Mouse (Mus musculus) CH12.LX (cell line): ENCODE measurements around the gene Gm13090. TPM values are rescaled to one million over a fixed set of nuclear protein-coding genes. Genes with fewer than 3 reads are reported as not detected.

ENCODE experiments used
- DNase-seq: peaks from one replicate; pipeline ENCODE4 v3.0.0-alpha.2; 2013; ENCODE audit errors: extremely low read depth
- H3K27ac ChIP-seq: 2 replicates; pipeline ENCODE4 v1.5.1; 2012; ENCODE audit warnings: low read depth, mild to moderate bottlenecking, control low read depth, moderate library complexity; ENCODE audit not compliant: insufficient read depth
- H3K27me3 ChIP-seq: replicated peaks from 2 replicates; pipeline ENCODE3; 2012; ENCODE audit warnings: inconsistent platforms
- H3K36me3 ChIP-seq, 2 experiments: replicated peaks in 1 of 2; 2 replicates each; pipeline versions ENCODE3 to v1.6.1; 2012; ENCODE audit warnings: inconsistent platforms in 1 of 2, low read length in 1 of 2, mild to moderate bottlenecking in 1 of 2, mixed read lengths in 1 of 2, moderate library complexity in 1 of 2; ENCODE audit not compliant: control insufficient read depth in 1 of 2, insufficient read depth in 1 of 2
- H3K4me1 ChIP-seq, 2 experiments: 2 replicates each; pipeline ENCODE4 v1.6.1; 2012; ENCODE audit warnings: inconsistent platforms in 1 of 2, moderate library complexity in 1 of 2; ENCODE audit not compliant: insufficient read depth in 2 of 2, control insufficient read depth in 1 of 2
- H3K4me2 ChIP-seq: 2 replicates; pipeline ENCODE4 v1.6.1; 2012; ENCODE audit warnings: low read depth, mild to moderate bottlenecking, control low read depth; ENCODE audit not compliant: poor library complexity, insufficient read depth, severe bottlenecking
- H3K4me3 ChIP-seq, 3 experiments: fragments of 150-350 bp in 1 of 3; sonication (generic) in 1 of 3; replicated peaks in 1 of 3; 2 replicates each; pipeline versions ENCODE3 to v1.5.1; 2011 to 2012; ENCODE audit warnings: low read depth in 2 of 3, low read length in 2 of 3, mild to moderate bottlenecking in 2 of 3, moderate library complexity in 2 of 3, control low read depth in 1 of 3, improper control_type of control experiment in 1 of 3, inconsistent platforms in 1 of 3, mixed read lengths in 1 of 3; ENCODE audit not compliant: poor library complexity in 1 of 3
- H3K79me2 ChIP-seq: replicated peaks from 2 replicates; pipeline ENCODE4 v1.6.1; 2012; ENCODE audit warnings: mild to moderate bottlenecking, moderate library complexity; ENCODE audit not compliant: control insufficient read depth, poor library complexity, insufficient read depth, severe bottlenecking; ENCODE audit errors: extremely low read depth
- H3K9ac ChIP-seq: 2 replicates; pipeline ENCODE4 v1.6.1; 2012; ENCODE audit warnings: low read depth, mild to moderate bottlenecking, control low read depth, moderate library complexity; ENCODE audit not compliant: insufficient read depth
- H3K9me3 ChIP-seq: replicated peaks from 2 replicates; pipeline ENCODE3; 2012; ENCODE audit warnings: low read length, inconsistent platforms, mixed read lengths
- BHLHE40 ChIP-seq: IDR thresholded peaks from 2 replicates; pipeline ENCODE4 v1.6.1; 2011; ENCODE audit warnings: mild to moderate bottlenecking, low read depth, low read length, improper control_type of control experiment
- CHD1 ChIP-seq: IDR thresholded peaks from 2 replicates; pipeline ENCODE4 v1.6.1; 2012; ENCODE audit warnings: low read depth, low read length, improper control_type of control experiment, inconsistent platforms
- CTCF ChIP-seq, 2 experiments: IDR thresholded peaks in 1 of 2; conservative IDR thresholded peaks in 1 of 2; 2 replicates each; pipeline ENCODE4 v1.5.1; 2011 to 2012; ENCODE audit warnings: low read depth in 2 of 2, low read length in 2 of 2, improper control_type of control experiment in 1 of 2, inconsistent platforms in 1 of 2, mild to moderate bottlenecking in 1 of 2, moderate library complexity in 1 of 2
- E2F4 ChIP-seq: IDR thresholded peaks from 2 replicates; pipeline ENCODE4 v1.6.1; 2011; ENCODE audit warnings: low read depth, low read length, improper control_type of control experiment; ENCODE audit not compliant: insufficient replicate concordance
- EP300 ChIP-seq: IDR thresholded peaks from 2 replicates; pipeline ENCODE4 v1.6.1; 2011; ENCODE audit warnings: low read length, improper control_type of control experiment
- ETS1 ChIP-seq: conservative IDR thresholded peaks from 2 replicates; pipeline ENCODE4 v1.6.1; 2012; ENCODE audit warnings: low read depth, mild to moderate bottlenecking, inconsistent platforms, low read length, improper control_type of control experiment, moderate library complexity
- JUN ChIP-seq: IDR thresholded peaks from 2 replicates; pipeline ENCODE4 v1.6.1; 2011; ENCODE audit warnings: low read depth, mild to moderate bottlenecking, low read length, improper control_type of control experiment, moderate library complexity; ENCODE audit not compliant: insufficient read depth
- KAT2A ChIP-seq: IDR thresholded peaks from 2 replicates; pipeline ENCODE4 v1.6.1; 2012; ENCODE audit warnings: low read length, improper control_type of control experiment, inconsistent platforms; ENCODE audit not compliant: insufficient replicate concordance
- MAFK ChIP-seq: IDR thresholded peaks from 2 replicates; pipeline ENCODE4 v1.6.1; 2011; ENCODE audit warnings: low read length, improper control_type of control experiment; ENCODE audit not compliant: insufficient replicate concordance
- MAX ChIP-seq: IDR thresholded peaks from 2 replicates; pipeline ENCODE4 v1.6.1; 2011; ENCODE audit warnings: low read length, improper control_type of control experiment
- MEF2A ChIP-seq: IDR thresholded peaks from 2 replicates; pipeline ENCODE4 v1.6.1; 2014; ENCODE audit warnings: low read depth, mild to moderate bottlenecking, inconsistent platforms, low read length, improper control_type of control experiment, borderline replicate concordance
- MXI1 ChIP-seq: IDR thresholded peaks from 2 replicates; pipeline ENCODE4 v1.6.1; 2011; ENCODE audit warnings: mild to moderate bottlenecking, low read depth, low read length, improper control_type of control experiment
- POLR2A ChIP-seq: IDR thresholded peaks from 2 replicates; pipeline ENCODE4 v1.6.1; 2011; ENCODE audit warnings: low read depth, mild to moderate bottlenecking, improper control_type of control experiment, low read length
- RCOR1 ChIP-seq: conservative IDR thresholded peaks from 2 replicates; pipeline ENCODE4 v1.6.1; 2012; ENCODE audit warnings: low read depth, mild to moderate bottlenecking, inconsistent platforms, low read length, improper control_type of control experiment
- SMC3 ChIP-seq: IDR thresholded peaks from 2 replicates; pipeline ENCODE4 v1.6.1; 2011; ENCODE audit warnings: low read depth, low read length, improper control_type of control experiment
- TBP ChIP-seq: conservative IDR thresholded peaks from 2 replicates; pipeline ENCODE4 v1.6.1; 2011; ENCODE audit warnings: low read depth, low read length, improper control_type of control experiment
- TCF12 ChIP-seq: IDR thresholded peaks from 2 replicates; pipeline ENCODE4 v1.6.1; 2014; ENCODE audit warnings: low read depth, mild to moderate bottlenecking, inconsistent platforms, low read length, improper control_type of control experiment
- USF2 ChIP-seq: conservative IDR thresholded peaks from 2 replicates; pipeline ENCODE4 v1.6.1; 2011; ENCODE audit warnings: low read depth, low read length, improper control_type of control experiment
- ZMIZ1 ChIP-seq: IDR thresholded peaks from 2 replicates; pipeline ENCODE4 v1.6.1; 2012; ENCODE audit warnings: low read depth, mild to moderate bottlenecking, inconsistent platforms, low read length, improper control_type of control experiment
- ZNF384 ChIP-seq: IDR thresholded peaks from 2 replicates; pipeline ENCODE4 v1.6.1; 2012; ENCODE audit warnings: low read depth, low read length, improper control_type of control experiment, inconsistent platforms
- dilution Hi-C: fragments of 300-500 bp; cut with MboI; formaldehyde crosslinking; loops from 2 replicates; pipeline ENCODE4 v1.14.3; 2020; ENCODE audit warnings: low sequenced_read_pairs; ENCODE audit not compliant: extremely low pct_unique_long_range_greater_than_20kb, extremely low pct_ligation_motif_present
- in situ Hi-C: fragments of 300-500 bp; cut with MboI; formaldehyde crosslinking; loops from 3 replicates; pipeline ENCODE4 v1.14.3; 2019; ENCODE audit warnings: low sequenced_read_pairs, low pct_ligation_motif_present, low pct_unique_long_range_greater_than_20kb, mixed read lengths
- polyA plus RNA-seq: library from polyadenylated mRNA; unstranded; fragments of >175 nt; gene quantifications from 2 replicates; pipeline ENCODE4 v1.2.1, GENCODE M21; 2012; ENCODE audit warnings: low read depth; ENCODE audit not compliant: insufficient read length
- total RNA-seq, 2 experiments: library from RNA; depleted of rRNA; stranded (reverse); fragments of 300-350 nt in 1 of 2; fragments of >200 nt in 1 of 2; gene quantifications; 2 replicates each; pipeline ENCODE4 v1.2.3; 2012 to 2014

Gene Gm13090
- total and polyA plus RNA-seq, 3 experiments = not detected

GRCm38 (mm10) chr4:151132493-151132892, 43.1 kb downstream of the Gm13090 start:
- Histone ChIP-seq H3K27ac (no peak overlapping the region), H3K4me1 (no peaks in the 10 kb centered on the region), H3K9ac (no peak overlapping the region), H3K4me2 (no peak overlapping the region), H3K36me3 (no peaks in the 10 kb centered on the region), H3K79me2 (no peaks in the 10 kb centered on the region), H3K9me3 (peaks cover 65% of the 10 kb centered on the region), H3K27me3 (peaks cover 7% of the 10 kb centered on the region), H3K4me3 (no peak overlapping the region)
- DNase-seq = no peak
- TF ChIP-seq EP300 = no peak
- no peak for TF ChIP-seq ZNF384
- TF ChIP-seq BHLHE40 = no peak
- no peak for TF ChIP-seq MEF2A
- no peak for TF ChIP-seq KAT2A
- no peak for TF ChIP-seq CTCF (conservative IDR thresholded peaks at IDR 0.05 in 1 of 2, IDR thresholded peaks at IDR 0.05 in 1 of 2; ENCODE audit: low read depth in 2 of 2, low read length in 2 of 2)
- TF ChIP-seq ETS1 = no peak
- no peak for TF ChIP-seq E2F4
- no peak for TF ChIP-seq TBP
- no peak for TF ChIP-seq MXI1
- TF ChIP-seq CHD1 = no peak
- no peak for TF ChIP-seq USF2
- TF ChIP-seq ZMIZ1 = no peak
- dilution Hi-C loops = no loop called here
- in situ Hi-C loops = no loop called here

GRCm38 (mm10) chr4:151133760-151134159, 44.4 kb downstream of the Gm13090 start:
- Histone ChIP-seq H3K9ac (no peak overlapping the region), H3K36me3 (no peaks in the 10 kb centered on the region), H3K27me3 (peaks cover 7% of the 10 kb centered on the region), H3K4me1 (no peaks in the 10 kb centered on the region), H3K27ac (no peak overlapping the region), H3K79me2 (no peaks in the 10 kb centered on the region), H3K9me3 (peaks cover 68% of the 10 kb centered on the region), H3K4me3 (no peak overlapping the region), H3K4me2 (no peak overlapping the region)
- TF ChIP-seq POLR2A (no peak), MAX (no peak), MXI1 (no peak), ZNF384 (no peak), MEF2A (no peak), SMC3 (no peak), TCF12 (no peak), RCOR1 (no peak), MAFK (no peak), CHD1 (no peak), JUN (no peak)
- in situ Hi-C loops (no loop called here), dilution Hi-C loops (no loop called here)
- no peak for DNase-seq
